Mouse (Mus musculus) limb, embryonic 12.5 days (tissue): ENCODE results near the gene Atxn1. TPM values are rescaled to one million over a fixed set of nuclear protein-coding genes. Genes with fewer than 3 reads are reported as not detected.
A peak's percentile ranks its signal among the peaks of the same experiment; 100 is the strongest.

Experiments used
- ATAC-seq: fragments of 200-750 bp; cut with Nextera tagmentation; 2 replicates; pipeline ENCODE4 v1.8.0; 2017; ENCODE audit warnings: low read depth, moderate TSS enrichment; ENCODE audit not compliant: insufficient number of reproducible peaks, insufficient read depth, low FRiP score, low TSS enrichment
- H3K27ac ChIP-seq: fragments of 300-500 bp; sonication (generic); 2 replicates; pipeline ENCODE4 v1.5.1; 2016; ENCODE audit warnings: mild to moderate bottlenecking, moderate library complexity
- H3K27me3 ChIP-seq: fragments of 300-500 bp; sonication (generic); 2 replicates; pipeline ENCODE4 v1.6.1; 2016; ENCODE audit warnings: mild to moderate bottlenecking, moderate library complexity
- H3K36me3 ChIP-seq: fragments of 300-500 bp; sonication (generic); 2 replicates; pipeline ENCODE4 v1.6.1; 2016; ENCODE audit warnings: mild to moderate bottlenecking, moderate library complexity
- H3K4me1 ChIP-seq: fragments of 300-500 bp; sonication (generic); replicated peaks from 2 replicates; pipeline ENCODE4 v1.6.1; 2016
- H3K4me2 ChIP-seq: fragments of 300-500 bp; sonication (generic); 2 replicates; pipeline ENCODE4 v1.6.1; 2016; ENCODE audit warnings: mild to moderate bottlenecking, moderate library complexity
- H3K4me3 ChIP-seq: fragments of 300-500 bp; sonication (generic); replicated peaks from 2 replicates; pipeline ENCODE4 v1.5.1; 2016; ENCODE audit warnings: mild to moderate bottlenecking
- H3K9ac ChIP-seq: fragments of 300-500 bp; sonication (generic); replicated peaks from 2 replicates; pipeline ENCODE4 v1.6.1; 2016; ENCODE audit warnings: mild to moderate bottlenecking, moderate library complexity
- H3K9me3 ChIP-seq: fragments of 300-500 bp; sonication (generic); 2 replicates; pipeline ENCODE4 v1.6.1; 2016; ENCODE audit warnings: mild to moderate bottlenecking, moderate library complexity
- WGBS: fragments of 180-500 bp; shearing (Covaris S2); methylation state at CpG from one replicate; pipeline ENCODE4 v1.1.7; 2016; 5-methylcytosine and 5-hydroxymethylcytosine counted together
- polyA plus RNA-seq: library from polyadenylated mRNA; unstranded; fragments of >200 nt; fragmentation: Nextera tagmentation; extraction: Ambion mirVana; gene quantifications from 2 replicates; pipeline ENCODE4 v1.2.1, GENCODE M21; 2016

Atxn1 gene
- polyA plus RNA-seq, 1 experiment from 2014 or later: 2.5 TPM

DNA sequence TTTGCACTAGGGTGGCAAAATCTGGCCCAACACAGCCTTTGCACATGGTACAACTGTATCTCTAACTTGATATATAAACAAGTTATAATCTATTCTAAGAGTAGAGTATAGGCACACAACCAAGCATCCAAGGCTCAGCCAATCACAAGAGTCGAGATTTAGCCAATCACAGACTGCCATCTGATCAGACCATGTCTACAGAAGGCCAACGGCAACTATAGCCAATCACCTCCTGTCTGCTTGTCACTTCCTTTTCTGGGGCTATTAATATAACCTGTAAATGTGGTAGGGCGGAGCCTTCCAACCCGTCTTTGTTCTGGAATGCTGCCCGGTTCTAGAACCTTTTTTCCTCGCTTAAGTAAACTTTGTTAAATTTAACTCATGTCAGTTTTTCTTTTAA lies 167.1 kb downstream of the Atxn1 start:
- no peak overlapping the region for H3K27ac ChIP-seq
- no peak overlapping the region for H3K9ac ChIP-seq
- no peaks in the 10 kb centered on the region for H3K4me1 ChIP-seq
- 83% methylated on average over 6 of the region's 6 CpGs for WGBS
- peaks cover 7% of the 10 kb centered on the region for H3K36me3 ChIP-seq
- no peaks in the 10 kb centered on the region for H3K27me3 ChIP-seq
- no peak overlapping the region for H3K4me3 ChIP-seq
- H3K4me2 ChIP-seq: no peak overlapping the region
- ATAC-seq: no peak
- H3K9me3 ChIP-seq: no peaks in the 10 kb centered on the region

DNA sequence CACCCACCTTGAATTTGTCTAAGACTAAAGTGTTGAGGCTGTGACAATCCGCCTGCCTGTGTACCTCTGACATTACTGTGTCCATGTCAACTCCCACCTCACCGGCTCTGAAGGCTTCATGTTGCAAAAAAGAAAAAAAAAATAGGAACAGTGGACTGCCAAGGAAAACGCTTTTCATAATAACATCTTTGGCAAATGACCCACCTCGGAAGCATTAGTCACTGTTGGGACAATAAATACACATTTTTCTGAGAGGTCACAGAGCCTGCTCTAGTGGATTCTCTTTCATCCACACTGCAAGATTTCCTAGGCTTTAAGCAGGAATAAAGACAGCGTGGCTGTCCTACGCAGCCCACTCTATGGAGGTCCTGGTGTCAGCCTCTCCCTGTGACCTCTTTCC lies 168.5 kb downstream of the Atxn1 start:
- H3K4me3 ChIP-seq: no peak overlapping the region
- H3K27me3 ChIP-seq: no peaks in the 10 kb centered on the region
- H3K27ac ChIP-seq: no peak overlapping the region
- H3K4me2 ChIP-seq: no peak overlapping the region
- no peak for ATAC-seq
- no peaks in the 10 kb centered on the region for H3K9me3 ChIP-seq
- H3K4me1 ChIP-seq: no peaks in the 10 kb centered on the region
- peaks cover 7% of the 10 kb centered on the region for H3K36me3 ChIP-seq
- 90% methylated on average over 6 of the region's 6 CpGs for WGBS
- H3K9ac ChIP-seq: no peak overlapping the region

DNA sequence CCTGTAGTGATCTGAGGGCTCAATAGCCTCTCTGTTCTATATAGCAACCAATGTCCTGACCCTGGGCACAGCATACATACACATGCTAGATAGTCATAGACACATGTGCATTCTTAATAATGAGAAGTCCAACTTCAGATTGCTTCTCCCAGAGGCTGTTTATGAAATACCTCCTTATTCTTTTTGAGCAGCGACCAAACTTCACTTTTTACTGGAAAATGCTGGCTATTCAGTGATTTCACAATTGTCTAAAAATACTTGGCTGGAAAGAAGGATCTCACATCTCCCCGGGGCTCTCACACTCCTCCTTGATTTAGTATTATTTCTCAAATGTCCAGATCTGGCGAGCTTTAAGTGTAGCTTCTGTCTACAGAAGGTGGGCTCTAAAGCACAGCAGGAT lies 171.0 kb downstream of the Atxn1 start:
- no peak for ATAC-seq
- 83% methylated on average over 3 of the region's 3 CpGs for WGBS

DNA sequence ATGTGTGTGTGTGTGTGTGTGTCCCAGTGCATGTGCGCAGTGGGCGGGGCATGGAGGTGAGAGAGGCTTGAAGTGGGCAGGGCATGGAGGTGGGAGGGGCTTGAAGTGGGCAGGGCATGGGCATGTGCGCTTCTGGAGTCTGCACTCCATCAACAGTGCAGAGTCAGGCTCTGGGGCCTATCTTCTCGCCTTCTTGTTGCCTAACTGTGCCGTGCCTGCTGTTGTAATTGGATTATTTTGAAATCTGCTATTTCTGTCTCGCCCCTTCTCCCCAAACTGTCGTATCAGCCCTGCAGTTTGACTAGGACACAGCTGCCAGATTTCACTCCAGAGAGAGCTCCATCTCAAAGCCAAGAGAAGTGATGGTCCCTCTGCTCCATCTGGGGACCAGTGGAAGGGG lies 178.4 kb downstream of the Atxn1 start:
- no peaks in the 10 kb centered on the region for H3K36me3 ChIP-seq
- no peak for ATAC-seq

More for the DNA sequence above, 171.0 kb downstream of the Atxn1 start:
- Histone ChIP-seq H3K36me3 (peaks cover 7% of the 10 kb centered on the region), H3K9me3 (no peaks in the 10 kb centered on the region), H3K27me3 (no peaks in the 10 kb centered on the region), H3K27ac (no peak overlapping the region), H3K4me2 (no peak overlapping the region), H3K9ac (no peak overlapping the region), H3K4me1 (no peaks in the 10 kb centered on the region), H3K4me3 (no peak overlapping the region)

DNA sequence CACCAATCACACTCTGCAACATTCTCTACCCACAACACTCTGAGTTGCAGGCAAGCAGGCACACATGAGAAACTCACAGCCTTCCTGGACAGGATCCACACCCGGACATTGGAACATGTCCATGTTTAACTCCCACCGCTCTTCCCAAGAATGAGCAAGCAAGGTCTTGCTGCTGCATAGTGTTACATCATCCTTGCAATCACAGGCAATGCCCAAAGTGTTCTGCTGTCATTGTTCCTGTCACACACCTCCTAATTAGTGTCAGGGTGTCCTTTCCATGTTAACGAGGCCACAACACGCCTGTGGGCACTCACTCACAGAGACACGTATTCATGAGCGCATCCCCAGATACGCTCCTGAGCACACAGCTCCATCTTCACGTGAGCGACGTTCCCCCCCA lies 181.1 kb downstream of the Atxn1 start:
- H3K9ac ChIP-seq: no peak overlapping the region
- H3K4me3 ChIP-seq: no peak overlapping the region
- H3K36me3 ChIP-seq: no peaks in the 10 kb centered on the region
- no peak overlapping the region for H3K4me2 ChIP-seq
- H3K27ac ChIP-seq: no peak overlapping the region
- H3K27me3 ChIP-seq: no peaks in the 10 kb centered on the region
- no peaks in the 10 kb centered on the region for H3K4me1 ChIP-seq
- WGBS: 79% methylated on average over 10 of the region's 10 CpGs
- H3K9me3 ChIP-seq: no peaks in the 10 kb centered on the region
- no peak for ATAC-seq

More for the DNA sequence above, 178.4 kb downstream of the Atxn1 start:
- Histone ChIP-seq H3K4me3 (no peak overlapping the region), H3K9ac (no peak overlapping the region), H3K4me2 (no peak overlapping the region), H3K27me3 (no peaks in the 10 kb centered on the region), H3K4me1 (no peaks in the 10 kb centered on the region), H3K9me3 (no peaks in the 10 kb centered on the region), H3K27ac (no peak overlapping the region)
- WGBS: 90% methylated on average over 7 of the region's 7 CpGs

DNA sequence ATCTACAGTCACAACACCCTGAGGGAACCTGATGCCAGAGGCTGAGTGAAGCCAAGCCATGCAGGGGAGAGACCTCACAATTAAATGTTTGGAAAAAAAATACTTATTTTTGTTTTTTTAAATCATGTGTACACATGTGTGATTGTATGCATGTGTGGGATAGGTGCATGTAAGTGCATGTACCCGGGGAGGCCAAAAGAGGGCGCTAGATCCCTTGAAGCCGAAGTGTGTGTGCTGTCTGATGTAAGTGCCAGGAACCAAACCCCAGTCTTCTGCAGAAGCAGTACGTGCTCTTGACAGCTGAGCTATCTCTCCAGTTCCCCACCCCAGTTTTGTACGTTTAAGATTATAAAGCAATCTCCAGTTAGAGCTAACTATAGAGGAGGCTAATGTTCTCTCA lies 186.1 kb downstream of the Atxn1 start:
- peak overlapping the region; percentile 29; the same call in 1 of the 2 replicates for H3K27ac ChIP-seq
- no peak overlapping the region for H3K4me2 ChIP-seq
- H3K9ac ChIP-seq: no peak overlapping the region
- no peak overlapping the region for H3K4me3 ChIP-seq
- 85% methylated on average over 5 of the region's 5 CpGs for WGBS
- no peaks in the 10 kb centered on the region for H3K9me3 ChIP-seq
- ATAC-seq: no peak
- H3K36me3 ChIP-seq: no peaks in the 10 kb centered on the region
- H3K4me1 ChIP-seq: peaks cover 19% of the 10 kb centered on the region
- no peaks in the 10 kb centered on the region for H3K27me3 ChIP-seq

DNA sequence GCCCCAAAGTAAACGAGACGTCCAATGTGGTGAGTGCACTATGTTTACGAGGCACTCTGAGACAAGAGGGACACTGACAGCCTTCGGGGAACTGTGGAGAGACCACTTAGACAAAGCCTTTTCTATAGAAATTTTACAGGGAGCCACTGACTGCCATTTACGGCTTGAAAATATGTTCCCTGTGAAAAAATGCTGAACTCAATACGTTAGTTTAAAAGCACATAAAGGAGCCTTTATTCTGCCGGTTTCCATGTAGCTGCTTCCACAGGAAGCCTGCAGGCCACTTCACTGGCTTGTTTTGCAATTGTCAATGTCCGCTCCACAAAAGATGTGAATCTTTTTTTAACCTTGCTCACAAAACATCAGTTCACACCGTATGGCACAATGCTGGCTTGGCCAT lies 186.6 kb downstream of the Atxn1 start:
- Histone ChIP-seq H3K9me3 (no peaks in the 10 kb centered on the region), H3K27me3 (no peaks in the 10 kb centered on the region), H3K9ac (no peak overlapping the region), H3K4me2 (no peak overlapping the region), H3K4me3 (no peak overlapping the region), H3K4me1 (peaks cover 19% of the 10 kb centered on the region), H3K27ac (peak overlapping the region; percentile 84), H3K36me3 (no peaks in the 10 kb centered on the region)
- WGBS: 28% methylated on average over 9 of the region's 9 CpGs
- ATAC-seq: peak; percentile 56; the same call in 1 of the 2 replicates

DNA sequence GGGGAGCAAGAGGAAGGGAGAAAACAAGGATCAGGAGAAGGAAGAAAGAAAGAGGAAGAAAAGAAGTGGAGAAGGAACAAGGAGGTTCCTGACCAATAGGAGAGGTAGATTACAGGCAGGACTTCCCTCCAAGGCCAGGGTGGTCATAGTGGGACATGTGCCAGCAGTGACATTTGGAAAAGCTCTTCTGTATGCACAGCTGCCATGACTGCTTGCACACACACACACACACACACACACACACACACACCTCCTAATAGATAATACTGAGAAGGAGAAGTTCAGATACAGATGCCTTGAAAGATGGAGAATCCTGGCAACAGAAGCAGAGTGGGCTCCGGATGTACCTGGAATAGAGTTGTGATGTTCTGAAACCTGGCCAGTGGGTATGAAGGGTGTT lies 189.3 kb downstream of the Atxn1 start:
- no peak for ATAC-seq
- 95% methylated on average over 1 of the region's 1 CpGs for WGBS

DNA sequence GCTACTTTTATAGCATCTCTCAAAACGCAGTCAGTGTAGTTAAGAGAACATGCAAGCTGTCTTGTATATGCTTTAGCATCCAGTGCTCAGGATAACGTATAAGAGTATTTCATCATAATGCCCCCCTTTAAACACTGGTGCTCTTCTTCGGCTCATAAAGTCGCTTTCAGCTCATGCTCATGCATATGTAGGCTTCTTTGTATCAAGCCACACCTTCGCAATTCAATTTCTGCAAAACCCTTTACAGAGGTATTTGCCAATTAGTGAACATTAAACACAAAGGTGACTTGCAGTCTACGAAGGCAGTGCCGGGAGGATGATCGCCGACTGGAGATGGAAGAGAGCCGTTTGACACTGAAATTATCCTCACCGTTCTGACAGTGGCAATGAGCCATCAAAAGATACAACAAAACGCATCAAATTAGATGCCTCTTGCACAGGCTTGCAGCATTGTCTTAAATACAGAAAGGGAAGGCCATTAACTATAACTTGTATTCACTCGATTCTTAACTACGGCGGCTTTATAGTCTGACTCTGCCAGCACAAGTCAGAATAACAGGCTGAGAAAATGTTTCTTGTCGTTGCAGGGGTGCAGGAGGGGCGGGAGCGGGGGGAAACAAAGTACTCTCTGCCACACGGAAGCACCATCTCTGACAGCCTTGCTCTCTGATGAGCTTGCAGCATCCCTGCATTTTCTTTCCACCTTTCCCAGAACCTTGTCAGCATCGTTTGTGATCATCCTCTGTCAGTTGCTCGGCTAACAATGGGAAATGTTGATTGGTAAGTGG lies 191.2 kb downstream of the Atxn1 start:
- ATAC-seq: no peak
- peaks cover 19% of the 10 kb centered on the region for H3K4me1 ChIP-seq
- H3K9ac ChIP-seq: no peak overlapping the region
- H3K36me3 ChIP-seq: no peaks in the 10 kb centered on the region
- WGBS: 66% methylated on average over 21 of the region's 21 CpGs
- no peak overlapping the region for H3K27ac ChIP-seq
- no peaks in the 10 kb centered on the region for H3K27me3 ChIP-seq
- H3K9me3 ChIP-seq: no peaks in the 10 kb centered on the region
- no peak overlapping the region for H3K4me2 ChIP-seq
- no peak overlapping the region for H3K4me3 ChIP-seq

More for the DNA sequence above, 189.3 kb downstream of the Atxn1 start:
- no peaks in the 10 kb centered on the region for H3K27me3 ChIP-seq
- no peaks in the 10 kb centered on the region for H3K9me3 ChIP-seq
- no peak overlapping the region for H3K9ac ChIP-seq
- peaks cover 19% of the 10 kb centered on the region for H3K4me1 ChIP-seq
- H3K36me3 ChIP-seq: no peaks in the 10 kb centered on the region
- H3K4me3 ChIP-seq: no peak overlapping the region
- H3K27ac ChIP-seq: no peak overlapping the region
- no peak overlapping the region for H3K4me2 ChIP-seq

DNA sequence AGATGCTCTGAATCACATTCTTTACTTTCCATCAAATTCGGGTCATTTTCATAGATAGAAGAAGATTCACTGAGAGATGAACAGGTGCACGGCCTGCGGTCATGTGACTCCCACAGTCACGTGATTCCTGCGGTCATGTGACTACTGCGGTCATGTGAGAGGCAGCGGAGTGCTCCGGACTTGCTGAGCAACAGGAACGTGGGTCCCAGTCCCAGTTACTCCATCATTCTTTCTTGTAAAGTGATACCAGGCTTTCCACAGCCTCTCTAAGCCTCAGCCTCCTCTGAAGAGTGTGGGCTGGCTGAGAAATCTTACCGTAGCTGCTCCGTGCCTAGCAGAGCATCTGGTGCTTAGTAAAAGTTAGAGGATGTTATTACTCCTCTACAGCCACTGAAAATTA lies 195.1 kb downstream of the Atxn1 start:
- 92% methylated on average over 11 of the region's 11 CpGs for WGBS
- no peaks in the 10 kb centered on the region for H3K36me3 ChIP-seq

DNA sequence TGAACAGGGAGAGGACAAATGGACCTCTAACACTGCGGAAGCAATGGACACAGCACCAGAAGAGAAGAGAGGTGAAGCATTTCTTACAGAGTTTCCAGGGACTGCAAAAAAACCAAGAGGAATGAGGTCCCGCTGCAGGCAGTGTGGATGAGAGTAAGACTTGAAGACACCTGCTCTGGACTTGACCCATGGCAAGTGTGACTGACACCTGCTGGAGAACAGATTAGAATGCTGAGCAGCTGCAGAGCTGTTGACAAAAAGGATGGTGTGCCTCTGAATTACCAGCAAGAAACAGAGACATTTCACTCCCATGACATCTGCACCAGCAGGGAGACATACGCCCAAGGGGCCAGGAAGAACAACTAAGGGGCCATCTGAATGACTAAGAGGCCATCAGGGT lies 196.6 kb downstream of the Atxn1 start:
- Histone ChIP-seq H3K27ac (no peak overlapping the region), H3K4me2 (no peak overlapping the region), H3K9ac (no peak overlapping the region), H3K27me3 (no peaks in the 10 kb centered on the region), H3K4me3 (no peak overlapping the region), H3K9me3 (no peaks in the 10 kb centered on the region), H3K4me1 (no peaks in the 10 kb centered on the region), H3K36me3 (no peaks in the 10 kb centered on the region)
- WGBS: 80% methylated on average over 3 of the region's 3 CpGs
- no peak for ATAC-seq

More for the DNA sequence above, 195.1 kb downstream of the Atxn1 start:
- no peak for ATAC-seq
- H3K9me3 ChIP-seq: no peaks in the 10 kb centered on the region
- H3K4me3 ChIP-seq: no peak overlapping the region
- H3K4me1 ChIP-seq: no peaks in the 10 kb centered on the region
- H3K9ac ChIP-seq: no peak overlapping the region
- no peaks in the 10 kb centered on the region for H3K27me3 ChIP-seq
- H3K27ac ChIP-seq: no peak overlapping the region
- no peak overlapping the region for H3K4me2 ChIP-seq

DNA sequence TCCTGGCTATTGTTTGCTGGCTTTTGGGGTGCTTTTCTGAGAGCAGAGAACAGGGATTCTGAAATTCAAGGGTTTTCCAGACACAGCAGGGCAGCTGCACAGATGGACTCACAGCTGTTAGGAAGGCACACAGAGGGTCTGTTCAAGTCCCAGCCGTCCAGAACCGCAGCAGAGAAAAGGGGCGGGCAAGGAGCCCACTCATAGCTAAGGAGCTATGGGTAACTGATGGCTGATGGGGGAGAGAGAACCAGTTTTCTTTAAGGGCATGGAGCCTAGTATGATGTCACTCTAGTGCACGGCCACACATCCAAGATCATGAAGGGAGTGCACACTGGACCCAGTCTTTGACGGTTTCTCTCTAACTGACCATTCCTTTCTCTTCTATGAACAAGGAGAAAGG lies 200.5 kb downstream of the Atxn1 start:
- Histone ChIP-seq H3K9ac (no peak overlapping the region), H3K9me3 (no peaks in the 10 kb centered on the region), H3K27ac (no peak overlapping the region), H3K27me3 (no peaks in the 10 kb centered on the region), H3K4me2 (no peak overlapping the region), H3K36me3 (no peaks in the 10 kb centered on the region), H3K4me3 (no peak overlapping the region), H3K4me1 (0 out of 2 replicates have a peak, but pooled peaks cover 3% of the 10 kb centered on the region)
- no peak for ATAC-seq
- WGBS: 87% methylated on average over 5 of the region's 5 CpGs
